Mouse (Mus musculus): Measurements from ENCODE around the gene Banp. TPM values are rescaled to one million over a fixed set of nuclear protein-coding genes. Genes with fewer than 3 reads are reported as not detected.

Banp gene
- total and polyA plus RNA-seq, 3 experiments, result 19.2 to 28.4 TPM; not detected in 1

GRCm38 (mm10) chr8:122004131-122004530 is 54.6 kb downstream of the Banp start:
- Histone ChIP-seq H3K27ac (ENCODE audit: control insufficient read depth, low read depth, low read length) (no peak overlapping the region), H3K27me3 (ENCODE audit: control insufficient read depth in 1 of 2, insufficient read depth in 2 of 2, low read length in 2 of 2) (no peaks in the 10 kb centered on the region), H3K36me3 (ENCODE audit: control insufficient read depth in 1 of 2, insufficient read depth in 2 of 2, low read length in 2 of 2) (no peaks in the 10 kb centered on the region; a peak in 2 of 4 replicates), H3K79me2 (ENCODE audit: control insufficient read depth, insufficient read depth, low read length, poor library complexity) (no peaks in the 10 kb centered on the region), H3K9ac (ENCODE audit: control insufficient read depth, low read depth, low read length, poor library complexity, severe bottlenecking) (no peak overlapping the region), H3K9me3 (replicated peaks; ENCODE audit: insufficient read depth, low read length) (no peaks in the 10 kb centered on the region), H3K4me1 (ENCODE audit: control insufficient read depth in 1 of 2, insufficient read depth in 2 of 2, low read length in 2 of 2) (no peaks in the 10 kb centered on the region), H3K4me3 (ENCODE audit: control insufficient read depth in 1 of 2, insufficient read depth in 1 of 2, low read depth in 2 of 2, low read length in 2 of 2) (no peak overlapping the region)
- no peak for TF ChIP-seq EP300 (IDR thresholded peaks at IDR 0.05; ENCODE audit: low read depth in 1 of 2, low read length in 2 of 2)
- no peak for TF ChIP-seq JUND (IDR thresholded peaks at IDR 0.05; ENCODE audit: low read depth, low read length)
- TF ChIP-seq MYC (IDR thresholded peaks at IDR 0.05; ENCODE audit: low read depth, low read length), result no peak
- no peak for TF ChIP-seq ELF1 (IDR thresholded peaks at IDR 0.05; ENCODE audit: low read depth, low read length)
- no peak for TF ChIP-seq MAFK (IDR thresholded peaks at IDR 0.05; ENCODE audit: borderline replicate concordance, low read depth, low read length)
- TF ChIP-seq USF2 (IDR thresholded peaks at IDR 0.05; ENCODE audit: borderline replicate concordance in 1 of 2, insufficient read depth in 1 of 2, low read depth in 1 of 2, low read length in 2 of 2), result no peak
- no peak for TF ChIP-seq KAT2A (conservative IDR thresholded peaks at IDR 0.05; ENCODE audit: low read depth, low read length)
- no peak for TF ChIP-seq ZC3H11A (IDR thresholded peaks at IDR 0.05; ENCODE audit: low read depth, low read length)
- no peak for TF ChIP-seq UBTF (IDR thresholded peaks at IDR 0.05; ENCODE audit: borderline replicate concordance, insufficient read depth, low read depth, low read length)
- no peak for DNase-seq (ENCODE audit: low read depth, low spot score)

- no peaks in the 10 kb centered on the region; a peak in 2 of 4 replicates for H3K36me3 ChIP-seq (ENCODE audit: control insufficient read depth in 1 of 2, insufficient read depth in 2 of 2, low read length in 2 of 2)
- H3K9ac ChIP-seq (ENCODE audit: control insufficient read depth, low read depth, low read length, poor library complexity, severe bottlenecking), result no peak overlapping the region
Measured at GRCm38 (mm10) chr8:122005422-122006204, 56.1 kb downstream of the Banp start.

More at GRCm38 (mm10) chr8:122005422-122006204, 56.1 kb downstream of the Banp start:
- no peaks in the 10 kb centered on the region for H3K9me3 ChIP-seq (replicated peaks; ENCODE audit: insufficient read depth, low read length)
- H3K4me1 ChIP-seq (ENCODE audit: control insufficient read depth in 1 of 2, insufficient read depth in 2 of 2, low read length in 2 of 2), result no peaks in the 10 kb centered on the region
- TF ChIP-seq POLR2AphosphoS5 (IDR thresholded peaks at IDR 0.05; ENCODE audit: borderline replicate concordance, low read depth, low read length) (no peak), USF1 (IDR thresholded peaks at IDR 0.05; ENCODE audit: low read depth, low read length) (no peak), MAX (IDR thresholded peaks at IDR 0.05; ENCODE audit: low read length) (no peak), EP300 (IDR thresholded peaks at IDR 0.05; ENCODE audit: low read depth in 1 of 2, low read length in 2 of 2) (no peak), GABPA (IDR thresholded peaks at IDR 0.05; ENCODE audit: low read depth, low read length) (no peak), SMC3 (IDR thresholded peaks at IDR 0.05; ENCODE audit: low read depth, low read length) (no peak), ETS1 (IDR thresholded peaks at IDR 0.05; ENCODE audit: low read depth, low read length) (no peak), MAZ (IDR thresholded peaks at IDR 0.05; ENCODE audit: low read depth, low read length) (no peak), POLR2AphosphoS2 (IDR thresholded peaks at IDR 0.05; ENCODE audit: low read length) (no peak), NRF1 (IDR thresholded peaks at IDR 0.05; ENCODE audit: insufficient read depth, low read depth, low read length, poor library complexity, severe bottlenecking) (no peak), BHLHE40 (IDR thresholded peaks at IDR 0.05; ENCODE audit: borderline replicate concordance, low read depth, low read length) (no peak), MEF2A (IDR thresholded peaks at IDR 0.05; ENCODE audit: extremely low read depth, insufficient replicate concordance, low read depth, low read length, poor library complexity, severe bottlenecking) (no peak), NELFE (IDR thresholded peaks at IDR 0.05; ENCODE audit: low read depth, low read length) (no peak), RCOR1 (IDR thresholded peaks at IDR 0.05; ENCODE audit: low read depth, low read length) (no peak), SIN3A (IDR thresholded peaks at IDR 0.05; ENCODE audit: low read length) (no peak), E2F4 (IDR thresholded peaks at IDR 0.05; ENCODE audit: borderline replicate concordance, low read depth, low read length) (no peak), ZMIZ1 (IDR thresholded peaks at IDR 0.05; ENCODE audit: low read depth, low read length) (no peak)
- H3K27me3 ChIP-seq (ENCODE audit: control insufficient read depth in 1 of 2, insufficient read depth in 2 of 2, low read length in 2 of 2), result no peaks in the 10 kb centered on the region
- no peak for DNase-seq (ENCODE audit: low read depth, low spot score)
- H3K79me2 ChIP-seq (ENCODE audit: control insufficient read depth, insufficient read depth, low read length, poor library complexity), result no peaks in the 10 kb centered on the region
- H3K27ac ChIP-seq (ENCODE audit: control insufficient read depth, low read depth, low read length), result no peak overlapping the region
- H3K4me3 ChIP-seq (ENCODE audit: control insufficient read depth in 1 of 2, insufficient read depth in 1 of 2, low read depth in 2 of 2, low read length in 2 of 2), result no peak overlapping the region
